Mouse (Mus musculus): ENCODE measurements around the gene Olfr643.

GRCm38 (mm10) chr7:104179074-104179473 lies 41.9 kb upstream of the Olfr643 start:
- TF ChIP-seq CTCF (IDR thresholded peaks at IDR 0.05; ENCODE audit: borderline replicate concordance, insufficient read depth, low read depth, low read length) = no peak
- no peak for TF ChIP-seq POLR2A (IDR thresholded peaks at IDR 0.05; ENCODE audit: borderline replicate concordance, insufficient read depth, low read length)

Measured in cerebellum, adult 2 months (tissue).